Mouse (Mus musculus) lung, postnatal 14 days (tissue): ENCODE data around the gene Acvr1.
A peak's percentile ranks its signal among the peaks of the same experiment; 100 is the strongest.

Experiments
- DNase-seq: peaks from one replicate; pipeline ENCODE4 v3.0.0; 2021

The Acvr1 gene

DNA sequence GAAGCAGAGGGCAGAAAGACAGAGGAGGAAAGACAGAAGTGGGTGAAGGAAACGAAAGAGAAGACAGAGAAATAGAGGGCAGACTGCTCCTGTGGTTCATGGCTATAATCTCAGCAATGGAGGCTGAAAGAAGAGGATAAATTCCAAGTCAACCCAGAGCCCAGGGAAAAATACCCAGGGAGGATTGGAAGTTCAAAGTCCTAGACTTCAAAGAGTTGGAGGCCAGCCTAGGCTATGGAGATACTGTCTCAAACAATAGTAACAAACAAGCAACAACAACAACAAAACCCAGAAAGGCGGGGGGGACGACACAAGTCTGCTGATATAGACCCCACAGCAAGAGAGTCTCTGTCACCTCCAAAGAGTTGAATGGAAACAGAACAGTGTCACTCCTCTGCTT, 14.7 kb downstream of the Acvr1 start:
- no peak for DNase-seq

DNA sequence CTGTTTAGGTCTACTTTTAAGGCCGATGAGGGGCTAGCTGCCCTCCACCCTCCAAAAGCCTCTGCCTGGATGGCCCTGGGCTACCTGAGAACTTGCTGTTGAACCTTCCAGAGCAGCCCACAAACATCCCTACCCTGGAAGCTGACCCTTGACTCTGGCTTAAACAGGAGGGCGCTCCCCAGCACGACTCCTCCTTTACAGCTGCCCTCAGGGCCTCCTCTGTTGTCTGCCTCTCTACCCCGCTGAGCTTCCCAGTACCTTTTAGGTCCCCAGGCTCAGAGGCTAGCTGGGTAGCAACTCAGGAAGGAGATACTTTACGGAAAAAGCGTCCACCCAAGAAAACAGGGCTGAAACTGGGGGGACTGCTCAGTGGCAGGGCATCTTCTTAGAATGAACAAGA, 15.1 kb downstream of the Acvr1 start:
- no peak for DNase-seq

DNA sequence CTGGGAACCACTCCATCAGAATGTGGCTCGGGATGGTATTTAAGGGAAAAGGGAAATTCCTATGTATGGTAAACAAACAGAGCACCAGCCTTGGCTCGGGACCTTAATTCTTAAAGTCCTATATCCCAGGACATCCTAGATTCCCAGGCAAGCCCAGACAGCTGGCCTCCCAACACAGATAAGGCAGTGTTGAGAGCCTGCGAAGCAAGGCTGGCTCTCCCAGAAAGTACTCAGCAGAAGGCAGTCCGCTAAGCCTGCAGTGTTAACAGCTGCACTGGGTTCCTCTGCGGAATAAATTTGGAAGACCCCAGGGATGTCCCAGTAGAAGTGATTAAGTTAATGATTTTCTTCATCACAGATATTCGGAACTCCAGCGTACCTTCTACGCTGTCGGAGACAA, 16.5 kb downstream of the Acvr1 start:
- DNase-seq, result no peak

DNA sequence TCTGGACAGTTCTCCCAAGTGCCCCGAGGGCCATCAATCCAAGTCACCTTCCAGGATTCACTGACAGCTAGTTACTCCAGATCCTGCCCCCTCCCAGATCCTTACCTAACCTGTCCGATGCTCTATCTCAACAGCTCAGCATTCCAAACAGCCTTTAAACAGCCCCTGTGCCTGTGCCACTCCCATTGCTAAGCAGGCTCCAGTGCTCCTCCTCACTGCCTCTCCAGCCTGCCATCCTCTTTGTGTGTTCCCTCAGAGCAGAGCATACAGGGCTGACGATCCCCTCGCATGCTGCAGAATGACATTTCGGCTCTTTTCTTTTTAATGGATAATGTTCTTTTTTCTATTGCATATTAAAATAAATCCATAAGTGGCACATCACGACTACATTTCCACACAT, 17.0 kb downstream of the Acvr1 start:
- DNase-seq, result no peak

DNA sequence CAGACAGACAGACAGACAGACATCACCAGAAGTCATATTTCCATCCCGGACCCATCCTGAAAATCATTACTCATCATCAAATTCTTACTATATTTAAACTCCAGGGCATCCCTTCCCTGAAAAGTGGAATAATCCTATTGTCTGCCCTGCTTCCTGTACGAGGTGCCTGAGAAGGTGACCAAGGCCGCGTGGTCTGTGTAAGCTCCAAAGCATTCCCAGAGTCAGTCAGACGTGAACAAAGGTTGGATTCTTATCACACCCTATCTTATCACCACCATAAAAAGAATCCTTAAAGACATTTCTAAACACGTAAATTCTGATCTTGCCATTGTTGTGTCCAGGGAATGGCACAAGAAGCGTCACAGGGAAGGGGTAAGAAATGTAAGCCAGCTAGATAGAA, 18.0 kb downstream of the Acvr1 start:
- no peak for DNase-seq

DNA sequence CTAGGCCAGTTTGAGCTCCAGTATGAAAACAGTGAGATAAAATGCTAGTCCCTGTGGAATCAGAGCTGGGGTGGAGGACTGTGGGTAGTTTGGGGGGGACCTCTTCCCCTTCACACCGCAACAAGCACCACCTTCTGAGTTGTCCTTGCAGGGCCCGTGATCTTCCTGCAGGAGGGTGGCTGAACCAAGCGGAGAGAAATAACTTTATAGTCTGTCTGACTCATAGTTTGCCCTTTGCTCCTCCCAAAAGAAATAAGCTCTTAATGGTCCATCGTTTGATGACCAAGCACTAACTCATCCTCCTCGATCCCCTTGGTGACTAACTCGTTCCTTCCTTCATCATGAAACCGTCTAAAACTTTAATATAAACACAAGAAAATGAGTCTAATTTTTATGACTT, 20.7 kb downstream of the Acvr1 start:
- DNase-seq, result no peak

DNA sequence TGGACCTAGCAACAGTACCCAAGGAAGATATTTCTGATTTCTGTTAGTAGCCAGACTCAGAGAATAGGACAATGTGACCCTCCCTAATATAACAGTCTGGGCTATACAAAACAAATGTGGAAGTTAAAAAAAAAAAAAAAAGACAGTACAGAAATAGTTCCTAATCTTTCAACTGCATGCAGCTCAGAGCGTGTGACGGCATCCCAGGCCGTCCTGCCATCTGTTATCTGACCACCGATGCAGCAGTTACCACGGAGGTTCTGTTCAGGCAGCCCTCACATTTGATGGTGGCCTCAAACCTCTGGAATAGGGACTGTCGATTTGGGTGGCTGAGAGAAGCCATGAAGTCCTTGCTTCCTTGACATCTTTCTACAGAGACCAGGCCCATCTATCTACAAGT, 22.6 kb downstream of the Acvr1 start:
- no peak for DNase-seq

DNA sequence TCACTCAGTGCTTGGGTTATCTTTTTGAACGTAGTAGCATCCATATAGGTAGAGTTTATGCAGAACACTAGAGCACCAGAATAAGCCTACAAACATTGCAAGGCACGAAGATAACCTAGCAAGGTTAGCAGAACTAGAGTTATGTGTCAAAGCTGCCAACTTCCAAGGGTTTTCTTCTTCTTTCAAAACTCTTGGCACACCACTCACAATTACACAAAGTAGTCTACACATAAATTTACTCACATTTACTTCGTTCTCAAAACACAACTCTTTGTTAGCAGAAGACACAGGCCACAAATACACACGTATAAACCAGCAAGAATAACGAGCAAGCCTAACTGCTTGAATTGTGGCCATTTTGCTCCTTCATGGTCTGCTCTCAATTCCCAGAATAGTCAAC, 23.7 kb downstream of the Acvr1 start:
- DNase-seq, result no peak

DNA sequence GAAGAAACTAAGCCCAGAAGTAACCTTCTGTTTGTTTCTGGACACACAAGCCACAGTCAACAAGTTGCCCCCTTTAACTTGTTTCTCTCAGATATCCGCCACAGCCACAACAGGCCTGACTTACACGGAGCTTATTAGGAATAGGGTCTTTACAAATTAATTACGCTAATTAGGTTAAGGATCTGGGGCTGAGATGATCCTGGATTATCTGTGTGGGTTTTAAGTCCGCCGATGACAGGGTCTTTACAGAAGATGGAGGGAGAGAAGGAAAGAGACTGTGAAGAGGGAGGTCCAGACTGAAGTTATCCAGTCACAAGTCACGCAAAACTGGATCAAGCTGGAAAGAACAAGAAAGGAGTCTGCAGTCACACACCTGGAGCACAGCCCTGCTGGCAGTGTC, 28.8 kb downstream of the Acvr1 start:
- no peak for DNase-seq

DNA sequence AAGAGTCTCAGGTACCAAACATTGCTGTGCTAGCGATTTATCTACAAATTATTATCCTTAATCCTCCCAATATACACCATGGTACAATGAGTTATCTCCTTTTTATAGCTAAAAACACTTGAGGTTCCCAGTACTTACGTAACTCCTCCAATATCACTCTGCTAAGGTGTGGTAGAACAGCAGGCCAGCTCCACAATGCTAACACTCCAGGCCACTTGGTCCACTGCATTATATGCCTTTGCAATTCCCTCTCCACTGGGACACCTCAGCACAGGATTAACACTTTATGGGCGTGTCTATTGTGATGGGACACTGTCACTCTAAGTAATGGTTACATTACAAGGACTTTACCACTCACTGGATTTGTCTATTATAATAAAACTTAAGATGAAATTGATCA, 30.2 kb downstream of the Acvr1 start:
- no peak for DNase-seq

DNA sequence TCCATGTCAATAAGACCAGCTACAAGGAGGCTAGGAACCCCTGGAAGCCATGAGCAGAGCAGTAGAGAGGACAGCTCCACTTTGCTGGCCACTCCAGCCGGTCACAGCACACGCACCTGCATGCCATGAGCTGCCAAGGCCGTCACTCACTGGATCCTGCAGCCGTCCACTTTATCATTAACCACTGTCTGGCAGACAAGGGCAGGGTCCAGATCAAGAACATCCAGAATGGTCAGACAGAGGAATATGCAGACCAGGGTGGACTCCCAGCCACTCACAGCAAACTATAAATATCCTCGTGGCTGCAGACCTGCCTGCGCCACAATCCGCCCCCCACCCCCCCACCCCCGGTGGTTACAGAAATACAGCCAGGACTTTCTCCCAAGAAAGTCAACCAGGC, 31.7 kb downstream of the Acvr1 start:
- DNase-seq, result no peak

DNA sequence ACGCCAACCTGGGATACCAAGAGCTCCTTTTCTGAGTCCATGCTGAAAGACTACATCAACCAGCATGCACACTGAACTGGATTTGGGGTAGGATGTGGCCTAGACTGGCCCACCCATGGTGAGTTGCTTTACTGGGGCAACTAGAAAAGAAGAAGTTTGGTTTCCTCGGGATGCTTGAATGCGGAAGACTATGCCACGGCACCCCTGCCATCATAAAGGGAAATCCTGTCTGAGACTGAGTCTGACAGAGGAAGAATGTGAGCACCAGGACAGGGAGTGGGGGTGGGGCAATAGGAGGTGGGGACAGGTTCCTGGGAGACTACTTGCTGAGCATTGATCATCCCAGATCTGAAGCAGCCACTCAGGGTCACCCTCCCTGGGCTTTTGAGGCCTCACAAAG, 32.6 kb downstream of the Acvr1 start:
- no peak for DNase-seq

DNA sequence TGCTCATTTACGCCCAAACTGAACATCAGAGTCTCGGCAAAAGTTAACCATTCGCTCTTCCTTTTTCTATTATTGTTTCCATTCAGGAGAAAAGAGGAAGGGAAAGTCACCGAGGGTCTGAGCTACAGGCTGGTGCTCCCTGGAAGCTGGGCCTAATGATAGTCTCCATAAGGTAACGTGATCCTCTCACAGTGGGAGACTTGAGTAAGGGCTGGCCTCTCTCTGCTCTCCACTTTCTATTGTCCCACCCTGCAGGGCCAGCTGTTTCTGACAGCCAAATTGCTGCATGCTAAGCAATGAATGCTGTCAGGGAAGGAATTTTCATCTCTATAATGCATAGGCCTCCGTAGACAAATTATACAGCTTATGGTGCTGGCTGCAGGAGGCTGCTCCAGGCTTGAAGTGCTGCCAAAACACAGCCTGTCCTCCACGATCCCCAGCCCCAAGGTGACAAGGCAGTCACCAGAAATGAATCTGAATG, 33.4 kb downstream of the Acvr1 start:
- DNase-seq, result no peak

DNA sequence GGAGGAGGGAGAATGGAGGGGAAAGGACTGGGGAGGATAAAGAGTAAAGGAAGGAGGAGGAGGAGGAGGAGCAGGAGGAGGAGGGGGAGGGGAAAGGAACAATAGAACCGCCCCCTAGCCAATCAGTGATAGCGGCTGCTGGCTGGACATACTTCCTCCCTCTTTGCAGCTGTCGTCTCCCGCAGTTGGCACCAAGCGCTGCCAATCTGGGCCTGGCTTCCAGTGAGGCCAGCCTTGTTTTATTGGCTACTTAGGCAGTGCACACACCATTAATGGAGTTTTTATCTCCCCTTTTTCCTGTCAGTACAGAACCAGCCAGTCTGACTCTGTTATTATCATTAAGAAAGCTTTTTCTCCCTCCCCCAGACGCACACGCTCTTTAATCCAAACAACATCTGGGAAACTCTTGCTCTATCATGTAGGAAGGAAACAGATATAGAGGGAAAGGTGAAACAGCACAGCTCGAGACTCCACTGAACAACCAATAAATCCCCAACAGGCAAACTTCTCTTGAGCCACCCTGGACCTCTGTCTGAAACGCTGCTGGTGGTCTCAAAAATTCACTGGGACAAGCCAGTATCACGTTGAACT, 34.6 kb downstream of the Acvr1 start:
- DNase-seq, result peak; percentile 75

DNA sequence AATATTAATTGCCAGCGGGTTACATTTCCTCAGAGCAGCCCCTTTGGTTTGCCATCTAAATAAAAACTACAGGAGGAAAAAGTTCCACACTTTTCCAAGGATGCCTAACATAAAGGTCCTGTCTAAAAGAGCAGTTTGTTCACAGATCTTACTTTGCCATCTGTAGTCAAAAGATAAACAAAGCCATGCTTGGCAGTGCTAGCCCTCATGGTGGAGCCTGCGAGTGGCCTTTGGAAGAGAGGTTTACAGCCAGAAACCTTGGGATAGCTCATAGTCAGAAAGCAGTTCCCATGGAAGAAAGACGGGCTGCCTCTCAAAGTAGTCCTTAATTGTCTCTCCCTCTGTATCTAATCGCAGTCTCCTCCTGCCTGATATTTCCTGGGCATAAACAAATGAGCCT, 36.4 kb downstream of the Acvr1 start:
- DNase-seq, result no peak

DNA sequence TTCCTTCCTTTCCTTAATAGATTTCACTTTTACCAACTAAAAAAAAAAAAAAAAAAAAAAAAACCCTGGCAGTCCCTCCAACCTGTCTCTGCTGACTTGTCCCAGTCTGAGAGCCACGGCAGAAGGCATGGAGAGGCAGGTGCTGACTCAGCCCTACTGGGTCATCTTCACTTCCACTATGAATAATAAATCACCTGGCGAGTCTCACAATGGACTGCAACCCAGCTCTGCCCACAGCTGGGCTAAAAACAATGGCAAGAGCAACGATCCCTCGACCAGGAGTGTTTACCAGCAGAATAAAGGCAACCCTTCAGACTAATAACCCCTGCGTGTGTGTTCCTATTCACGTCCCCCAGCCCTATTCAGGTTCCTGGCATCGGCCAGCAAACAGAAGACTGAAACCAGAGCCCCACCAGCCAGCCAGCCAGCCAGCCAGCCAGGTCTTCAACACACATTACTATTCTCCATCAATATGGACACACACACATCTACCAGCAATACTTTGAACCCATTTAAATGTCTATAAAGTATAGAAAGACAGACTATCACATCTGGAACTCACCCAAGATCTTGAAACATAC, 37.0 kb downstream of the Acvr1 start:
- DNase-seq, result no peak

DNA sequence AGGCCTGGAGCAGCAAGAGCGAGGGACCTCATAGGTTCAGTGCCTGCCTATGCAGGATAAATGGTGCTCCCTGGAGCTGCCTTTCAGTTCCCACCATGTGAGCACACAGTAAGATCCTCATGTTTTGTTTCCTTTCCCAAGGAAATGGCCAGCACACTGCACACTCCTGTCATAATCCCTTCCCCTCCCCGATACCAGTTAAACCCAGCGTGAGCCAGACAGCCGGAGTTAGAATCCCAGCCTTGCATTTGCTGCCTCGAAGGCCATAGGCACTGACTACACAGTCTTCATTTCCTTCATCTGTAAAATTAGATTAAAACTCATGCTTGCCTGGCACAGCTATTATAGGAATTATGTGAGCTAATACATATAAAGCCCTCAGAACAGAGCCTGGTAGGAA, 37.6 kb downstream of the Acvr1 start:
- no peak for DNase-seq

DNA sequence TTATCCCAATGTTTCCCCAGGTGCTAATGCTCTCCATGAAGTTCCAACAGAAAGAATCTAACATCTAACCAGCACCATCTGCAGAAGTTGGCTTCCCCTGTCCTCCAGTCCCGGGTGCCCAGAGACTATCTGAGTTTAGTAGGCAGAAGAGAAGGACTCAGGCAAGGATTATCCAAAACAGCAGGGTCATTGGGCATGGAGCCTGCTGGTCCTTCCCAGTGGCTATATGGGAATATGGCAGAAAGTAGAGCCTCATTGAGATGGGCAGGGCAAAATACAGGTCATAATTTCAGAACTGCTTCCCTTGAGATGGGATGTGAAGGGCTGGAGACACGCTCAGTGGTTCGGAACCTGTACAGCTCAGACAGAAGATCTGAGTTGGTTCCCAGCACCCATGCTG, 39.2 kb downstream of the Acvr1 start:
- no peak for DNase-seq

DNA sequence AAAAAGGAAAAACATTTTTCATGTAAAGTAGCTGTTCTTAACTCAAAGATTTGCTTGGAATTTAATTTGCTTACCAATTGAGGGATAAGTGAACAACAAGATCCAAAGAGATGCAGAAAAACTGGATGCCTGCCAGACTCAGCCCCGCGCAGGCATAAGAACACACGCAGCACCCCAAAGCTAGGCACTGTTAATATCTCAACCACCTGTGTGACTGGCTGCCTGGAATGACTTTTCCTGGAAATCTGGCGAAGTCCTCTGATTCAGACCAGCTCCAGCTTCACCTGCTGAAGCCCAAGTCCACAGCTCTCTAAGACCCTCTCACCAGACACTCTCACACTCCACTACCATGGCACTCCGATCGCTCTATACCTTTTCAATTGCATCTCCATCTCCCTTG, 42.6 kb downstream of the Acvr1 start:
- DNase-seq, result no peak

DNA sequence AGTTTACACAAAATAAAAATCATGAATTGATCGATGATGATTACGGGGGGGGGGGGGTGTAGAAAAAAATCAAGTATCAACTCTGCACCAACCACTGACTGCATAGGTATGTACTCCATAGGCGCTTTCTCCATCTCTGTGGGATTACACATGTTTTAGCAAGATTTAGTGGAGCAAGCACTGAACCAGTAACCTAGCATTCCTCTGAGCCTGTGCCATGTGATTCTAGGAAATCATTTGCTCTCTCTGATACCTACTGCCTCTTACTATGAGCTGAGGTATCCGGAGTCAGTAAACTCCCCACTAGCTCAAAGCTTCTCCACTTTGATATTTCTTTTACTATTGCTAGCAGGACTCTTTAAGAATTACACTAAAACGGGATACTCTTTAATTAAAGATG, 43.1 kb downstream of the Acvr1 start:
- no peak for DNase-seq

DNA sequence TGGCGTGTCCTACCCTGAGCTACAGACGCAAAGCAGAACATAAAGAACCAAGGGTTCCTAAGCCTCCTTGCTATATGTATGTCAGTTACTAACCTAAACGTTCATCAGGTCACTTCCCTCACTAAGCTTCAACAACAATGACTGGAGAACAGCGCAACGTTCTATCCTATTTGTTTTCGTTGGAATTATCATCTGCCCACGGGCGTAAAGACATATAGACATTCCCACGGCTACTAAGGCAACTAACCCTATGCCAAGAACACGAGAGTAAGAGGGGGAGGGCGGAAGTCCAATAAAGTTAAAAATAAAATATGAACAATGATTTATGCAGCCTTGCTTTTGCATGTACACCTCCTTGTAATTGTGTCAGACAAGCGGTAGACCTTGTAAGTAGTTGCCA, 43.9 kb downstream of the Acvr1 start:
- DNase-seq, result no peak

DNA sequence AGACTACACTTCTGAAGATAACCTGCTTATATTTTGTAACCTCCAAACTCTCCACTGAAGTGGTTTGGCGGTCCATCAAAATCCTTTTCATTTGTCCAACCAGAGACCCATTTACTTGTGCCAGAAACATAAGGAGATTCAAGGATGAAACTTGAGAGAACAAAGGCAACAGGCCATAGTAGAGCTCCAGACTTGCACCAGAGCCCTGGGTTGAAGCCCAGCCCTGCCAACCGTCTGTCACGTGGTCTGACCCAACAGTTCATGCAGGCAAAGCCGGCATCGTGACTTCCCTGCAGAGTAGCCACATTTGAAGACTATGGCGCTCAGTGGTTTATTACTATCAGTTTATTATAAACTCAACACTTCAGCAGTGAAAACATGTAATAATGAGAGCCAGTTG, 45.3 kb downstream of the Acvr1 start:
- no peak for DNase-seq

DNA sequence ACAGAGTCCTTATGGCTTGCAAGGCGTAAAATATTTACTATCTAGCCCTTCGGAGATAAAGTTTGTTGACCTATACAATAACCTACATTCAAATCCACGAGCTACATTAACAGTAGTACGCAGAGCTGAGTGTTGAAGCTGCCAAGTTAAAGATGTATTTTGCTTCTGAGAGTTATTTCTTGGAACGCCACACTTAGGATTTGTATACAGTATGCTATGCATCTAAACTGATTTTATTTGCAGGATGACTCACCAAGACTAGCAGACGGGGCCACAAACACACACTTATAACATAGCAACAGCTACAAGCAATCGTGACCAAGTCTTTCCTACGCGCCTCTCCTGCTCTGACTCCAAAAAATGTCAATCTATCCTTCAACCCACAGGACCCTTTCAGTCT, 46.2 kb downstream of the Acvr1 start:
- DNase-seq, result no peak

DNA sequence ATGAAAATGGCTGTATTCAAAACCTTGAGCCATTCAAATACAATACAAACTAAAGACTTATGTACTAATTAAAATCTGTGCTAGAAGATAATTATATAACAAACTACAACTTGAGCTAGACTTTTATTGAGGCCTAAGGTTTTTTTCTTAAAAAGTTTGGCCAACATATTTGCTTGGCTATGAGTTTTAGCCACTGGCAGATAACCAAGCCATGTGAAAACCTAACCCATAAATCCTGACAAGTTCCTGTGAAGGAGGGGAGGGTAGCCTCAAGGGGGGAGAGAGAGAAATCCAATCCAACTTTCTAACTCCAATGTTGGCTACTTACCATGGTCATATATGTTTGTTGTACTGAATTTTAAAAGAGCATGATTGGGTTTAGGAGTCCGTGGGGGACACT, 48.4 kb downstream of the Acvr1 start:
- DNase-seq, result no peak

DNA sequence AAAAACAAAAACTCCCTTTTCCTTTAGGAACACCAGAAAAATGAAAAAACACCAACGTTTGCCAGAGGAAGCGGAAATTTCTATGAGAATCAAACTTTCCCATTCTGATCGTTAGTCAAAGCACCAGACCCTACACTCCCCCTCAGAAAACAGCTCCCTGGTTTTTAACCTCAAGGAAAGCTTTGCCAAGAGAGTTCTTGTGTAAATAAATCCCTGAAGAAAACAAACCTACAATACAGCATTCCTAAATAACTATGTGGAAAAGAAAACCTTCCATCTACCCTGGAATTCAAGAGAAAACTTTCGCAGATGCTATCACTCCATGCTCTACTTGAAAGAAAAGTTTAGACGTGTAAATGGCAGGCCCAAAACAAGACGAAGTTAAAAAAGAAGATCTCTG, 50.0 kb downstream of the Acvr1 start:
- no peak for DNase-seq

DNA sequence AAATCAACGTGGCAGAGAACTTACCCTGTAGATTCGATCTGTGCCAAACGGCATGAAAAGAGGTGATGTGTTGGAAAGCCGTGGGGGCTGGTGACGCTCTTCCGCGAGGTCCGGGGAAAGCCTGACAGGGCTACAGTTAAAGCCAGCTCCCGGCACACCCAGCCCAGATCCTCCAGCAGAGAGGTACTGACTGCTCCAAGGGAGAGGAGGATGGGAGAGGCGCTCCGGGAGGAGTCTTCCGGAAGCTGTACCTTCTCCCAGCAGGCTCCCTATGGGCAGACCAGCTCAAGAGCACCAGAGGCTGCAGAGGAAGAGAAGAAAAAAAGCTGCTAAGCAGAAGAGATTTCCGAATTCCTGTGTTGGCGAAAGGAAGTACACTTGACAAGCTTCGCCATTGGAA, 51.0 kb downstream of the Acvr1 start:
- DNase-seq, result no peak
